Mouse (Mus musculus): ENCODE measurements around the gene Tnr.

Tnr gene

GRCm38 (mm10) chr1:159980355-159980754 is 456.8 kb downstream of the Tnr start:
- 79% methylated on average over 1 of the region's 1 CpGs for WGBS

Data from cerebral cortex, adult 2 months (tissue).